Mouse (Mus musculus): ENCODE measurements around the gene Prkcb. TPM values are rescaled to one million over a fixed set of nuclear protein-coding genes. Genes with fewer than 3 reads are reported as not detected.

The Prkcb gene
- polyA plus RNA-seq, 1 experiment: 6.1 TPM

GRCm38 (mm10) chr7:122429134-122429533, 140.6 kb downstream of the Prkcb start:
- Histone ChIP-seq H3K27me3 (replicated peaks; ENCODE audit: control insufficient read depth, insufficient read depth, low read length) (no peaks in the 10 kb centered on the region), H3K4me1 (ENCODE audit: control insufficient read depth, insufficient read depth, low read length) (no peaks in the 10 kb centered on the region), H3K27ac (ENCODE audit: insufficient read depth, low read depth, low read length) (no peak overlapping the region), H3K36me3 (ENCODE audit: control insufficient read depth, insufficient read depth, low read length) (no peaks in the 10 kb centered on the region), H3K4me3 (ENCODE audit: insufficient read depth, low read depth, low read length) (no peak overlapping the region)
- TF ChIP-seq CTCF (conservative IDR thresholded peaks at IDR 0.05; ENCODE audit: insufficient read depth, insufficient read length, low read depth, low read length) (no peak), POLR2A (IDR thresholded peaks at IDR 0.05; ENCODE audit: low read depth, low read length) (no peak)
- DNase-seq: peak; percentile 3
- WGBS: 31% methylated on average over 5 of the region's 5 CpGs

- H3K4me3 ChIP-seq (ENCODE audit: insufficient read depth, low read depth, low read length): no peak overlapping the region
- TF ChIP-seq CTCF (conservative IDR thresholded peaks at IDR 0.05; ENCODE audit: insufficient read depth, insufficient read length, low read depth, low read length): no peak
- no peak for TF ChIP-seq POLR2A (IDR thresholded peaks at IDR 0.05; ENCODE audit: low read depth, low read length)
- no peak for DNase-seq
- WGBS: 80% methylated on average over 4 of the region's 4 CpGs
- H3K4me1 ChIP-seq (ENCODE audit: control insufficient read depth, insufficient read depth, low read length): no peaks in the 10 kb centered on the region
- H3K36me3 ChIP-seq (ENCODE audit: control insufficient read depth, insufficient read depth, low read length): no peaks in the 10 kb centered on the region
- no peak overlapping the region for H3K27ac ChIP-seq (ENCODE audit: insufficient read depth, low read depth, low read length)
- H3K27me3 ChIP-seq (replicated peaks; ENCODE audit: control insufficient read depth, insufficient read depth, low read length): no peaks in the 10 kb centered on the region
Observed at GRCm38 (mm10) chr7:122432401-122432800, 143.8 kb downstream of the Prkcb start.

GRCm38 (mm10) chr7:122433377-122433776, 144.8 kb downstream of the Prkcb start:
- Histone ChIP-seq H3K27ac (ENCODE audit: insufficient read depth, low read depth, low read length) (no peak overlapping the region), H3K4me1 (ENCODE audit: control insufficient read depth, insufficient read depth, low read length) (no peaks in the 10 kb centered on the region), H3K36me3 (ENCODE audit: control insufficient read depth, insufficient read depth, low read length) (no peaks in the 10 kb centered on the region), H3K4me3 (ENCODE audit: insufficient read depth, low read depth, low read length) (no peak overlapping the region), H3K27me3 (replicated peaks; ENCODE audit: control insufficient read depth, insufficient read depth, low read length) (no peaks in the 10 kb centered on the region)
- TF ChIP-seq POLR2A (IDR thresholded peaks at IDR 0.05; ENCODE audit: low read depth, low read length): no peak
- no peak for TF ChIP-seq CTCF (conservative IDR thresholded peaks at IDR 0.05; ENCODE audit: insufficient read depth, insufficient read length, low read depth, low read length)
- 88% methylated on average over 5 of the region's 5 CpGs for WGBS
- DNase-seq: no peak

GRCm38 (mm10) chr7:122434941-122435340, 146.4 kb downstream of the Prkcb start:
- Histone ChIP-seq H3K27me3 (replicated peaks; ENCODE audit: control insufficient read depth, insufficient read depth, low read length) (no peaks in the 10 kb centered on the region), H3K4me3 (ENCODE audit: insufficient read depth, low read depth, low read length) (no peak overlapping the region), H3K36me3 (ENCODE audit: control insufficient read depth, insufficient read depth, low read length) (no peaks in the 10 kb centered on the region), H3K4me1 (ENCODE audit: control insufficient read depth, insufficient read depth, low read length) (no peaks in the 10 kb centered on the region), H3K27ac (ENCODE audit: insufficient read depth, low read depth, low read length) (no peak overlapping the region)
- DNase-seq: no peak
- no peak for TF ChIP-seq POLR2A (IDR thresholded peaks at IDR 0.05; ENCODE audit: low read depth, low read length)
- 63% methylated on average over 4 of the region's 4 CpGs for WGBS

- TF ChIP-seq CTCF (conservative IDR thresholded peaks at IDR 0.05; ENCODE audit: insufficient read depth, insufficient read length, low read depth, low read length) (no peak), POLR2A (IDR thresholded peaks at IDR 0.05; ENCODE audit: low read depth, low read length) (no peak)
- no peaks in the 10 kb centered on the region for H3K4me1 ChIP-seq (ENCODE audit: control insufficient read depth, insufficient read depth, low read length)
- 83% methylated on average over 7 of the region's 7 CpGs for WGBS
- H3K27ac ChIP-seq (ENCODE audit: insufficient read depth, low read depth, low read length): no peak overlapping the region
- H3K4me3 ChIP-seq (ENCODE audit: insufficient read depth, low read depth, low read length): no peak overlapping the region
- no peaks in the 10 kb centered on the region for H3K36me3 ChIP-seq (ENCODE audit: control insufficient read depth, insufficient read depth, low read length)
- H3K27me3 ChIP-seq (replicated peaks; ENCODE audit: control insufficient read depth, insufficient read depth, low read length): no peaks in the 10 kb centered on the region
- DNase-seq: no peak
Observed at GRCm38 (mm10) chr7:122435561-122435960, 147.0 kb downstream of the Prkcb start.

- WGBS: 87% methylated on average over 1 of the region's 1 CpGs
- TF ChIP-seq CTCF (conservative IDR thresholded peaks at IDR 0.05; ENCODE audit: insufficient read depth, insufficient read length, low read depth, low read length): no peak
- TF ChIP-seq POLR2A (IDR thresholded peaks at IDR 0.05; ENCODE audit: low read depth, low read length): no peak
- Histone ChIP-seq H3K36me3 (ENCODE audit: control insufficient read depth, insufficient read depth, low read length) (no peaks in the 10 kb centered on the region), H3K27me3 (replicated peaks; ENCODE audit: control insufficient read depth, insufficient read depth, low read length) (no peaks in the 10 kb centered on the region), H3K4me1 (ENCODE audit: control insufficient read depth, insufficient read depth, low read length) (no peaks in the 10 kb centered on the region), H3K27ac (ENCODE audit: insufficient read depth, low read depth, low read length) (no peak overlapping the region), H3K4me3 (ENCODE audit: insufficient read depth, low read depth, low read length) (no peak overlapping the region)
- DNase-seq: no peak
Observed at GRCm38 (mm10) chr7:122437390-122437789, 148.8 kb downstream of the Prkcb start.

GRCm38 (mm10) chr7:122445056-122445455, 156.5 kb downstream of the Prkcb start:
- WGBS: 60% methylated on average over 6 of the region's 6 CpGs
- Histone ChIP-seq H3K4me1 (ENCODE audit: control insufficient read depth, insufficient read depth, low read length) (no peaks in the 10 kb centered on the region), H3K36me3 (ENCODE audit: control insufficient read depth, insufficient read depth, low read length) (no peaks in the 10 kb centered on the region), H3K27me3 (replicated peaks; ENCODE audit: control insufficient read depth, insufficient read depth, low read length) (no peaks in the 10 kb centered on the region; the same call in 1 of the 2 replicates), H3K27ac (ENCODE audit: insufficient read depth, low read depth, low read length) (no peak overlapping the region), H3K4me3 (ENCODE audit: insufficient read depth, low read depth, low read length) (no peak overlapping the region)
- TF ChIP-seq POLR2A (IDR thresholded peaks at IDR 0.05; ENCODE audit: low read depth, low read length) (no peak), CTCF (conservative IDR thresholded peaks at IDR 0.05; ENCODE audit: insufficient read depth, insufficient read length, low read depth, low read length) (peak; percentile 54)
- DNase-seq: peak; percentile 16

- Histone ChIP-seq H3K4me1 (ENCODE audit: control insufficient read depth, insufficient read depth, low read length) (no peaks in the 10 kb centered on the region), H3K4me3 (ENCODE audit: insufficient read depth, low read depth, low read length) (no peak overlapping the region), H3K36me3 (ENCODE audit: control insufficient read depth, insufficient read depth, low read length) (no peaks in the 10 kb centered on the region), H3K27ac (ENCODE audit: insufficient read depth, low read depth, low read length) (no peak overlapping the region), H3K27me3 (replicated peaks; ENCODE audit: control insufficient read depth, insufficient read depth, low read length) (no peaks in the 10 kb centered on the region)
- TF ChIP-seq POLR2A (IDR thresholded peaks at IDR 0.05; ENCODE audit: low read depth, low read length): no peak
- no peak for TF ChIP-seq CTCF (conservative IDR thresholded peaks at IDR 0.05; ENCODE audit: insufficient read depth, insufficient read length, low read depth, low read length)
- 74% methylated on average over 8 of the region's 8 CpGs for WGBS
- DNase-seq: no peak
Observed at GRCm38 (mm10) chr7:122452671-122453070, 164.1 kb downstream of the Prkcb start.
